Mouse (Mus musculus): ENCODE results near the gene Coil. TPM values are rescaled to one million over a fixed set of nuclear protein-coding genes. Genes with fewer than 3 reads are reported as not detected.

The Coil gene
- polyA plus RNA-seq, 1 experiment from 2014 or later: 13.9 TPM

DNA sequence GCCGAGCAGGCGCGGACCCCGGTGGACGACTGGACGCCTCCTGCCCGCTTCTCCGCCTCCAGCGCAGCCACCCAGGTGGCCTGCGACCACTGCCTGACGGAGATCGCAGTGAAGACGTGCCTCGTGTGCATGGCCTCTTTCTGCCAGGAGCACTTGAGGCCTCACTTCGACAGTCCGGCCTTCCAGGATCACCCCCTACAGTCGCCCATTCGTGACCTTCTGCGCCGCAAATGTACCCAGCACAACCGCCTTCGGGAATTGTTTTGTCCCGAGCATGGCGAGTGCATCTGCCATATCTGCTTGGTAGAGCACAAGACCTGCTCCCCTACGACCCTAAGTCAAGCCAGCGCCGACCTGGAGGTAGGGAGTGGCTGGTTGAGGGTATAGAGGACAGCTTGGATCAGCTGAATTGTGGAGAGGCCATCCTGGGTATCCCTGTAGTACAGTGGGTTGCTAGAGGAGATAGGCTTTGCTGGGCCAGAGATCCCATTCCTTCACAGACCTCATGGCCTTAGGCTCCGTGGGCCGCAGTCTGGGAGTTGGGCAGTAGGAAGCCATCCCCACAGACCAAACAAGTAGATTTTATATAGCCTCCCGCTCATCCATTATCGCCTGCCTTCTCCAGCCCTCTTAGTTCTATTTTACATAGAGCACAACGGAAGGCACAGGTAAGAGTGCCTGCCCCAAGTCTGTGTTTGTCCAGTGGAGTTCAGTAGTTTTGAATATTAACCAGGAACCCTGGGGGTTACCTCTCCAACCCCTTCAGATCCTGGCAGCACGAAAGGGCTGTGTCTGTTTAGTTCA lies 29.9 kb downstream of the Coil start:
- H3K4me1 ChIP-seq (replicated peaks): peaks cover 22% of the 10 kb centered on the region
- peak overlapping the region; percentile 66 for H3K4me3 ChIP-seq (replicated peaks)
- H3K27me3 ChIP-seq (replicated peaks): no peaks in the 10 kb centered on the region
- H3K9ac ChIP-seq: peak overlapping the region; percentile 78
- no peaks in the 10 kb centered on the region for H3K36me3 ChIP-seq
- H3K27ac ChIP-seq: peak overlapping the region; percentile 76
- no peaks in the 10 kb centered on the region for H3K9me3 ChIP-seq
- peak overlapping the region; percentile 76 for H3K4me2 ChIP-seq (replicated peaks)
- 18% methylated on average over 33 of the region's 33 CpGs for WGBS
- peak; percentile 39 for ATAC-seq

DNA sequence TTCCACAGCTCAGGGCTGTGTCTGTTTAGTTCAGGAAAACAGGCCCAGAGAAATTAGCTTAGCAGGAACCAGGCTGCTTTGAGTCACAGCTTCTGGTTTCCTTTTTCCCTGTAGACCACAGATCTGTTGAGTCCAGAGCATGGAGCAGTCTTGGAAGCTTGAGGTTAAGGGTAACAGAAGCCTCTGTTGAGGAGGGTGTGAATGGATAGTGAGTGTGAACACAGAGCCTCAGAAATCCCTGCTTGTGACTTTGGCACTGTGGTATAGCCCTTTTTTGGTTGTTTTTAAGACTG lies 30.4 kb downstream of the Coil start:
- Histone ChIP-seq H3K27ac (peak overlapping the region; percentile 76; the same call in 1 of the 2 replicates), H3K9me3 (no peaks in the 10 kb centered on the region), H3K9ac (peak overlapping the region; percentile 78), H3K4me1 (replicated peaks) (peaks cover 22% of the 10 kb centered on the region), H3K4me2 (replicated peaks) (peak overlapping the region; percentile 76), H3K4me3 (replicated peaks) (peak overlapping the region; percentile 66), H3K27me3 (replicated peaks) (no peaks in the 10 kb centered on the region), H3K36me3 (no peaks in the 10 kb centered on the region)
- no peak for ATAC-seq

DNA sequence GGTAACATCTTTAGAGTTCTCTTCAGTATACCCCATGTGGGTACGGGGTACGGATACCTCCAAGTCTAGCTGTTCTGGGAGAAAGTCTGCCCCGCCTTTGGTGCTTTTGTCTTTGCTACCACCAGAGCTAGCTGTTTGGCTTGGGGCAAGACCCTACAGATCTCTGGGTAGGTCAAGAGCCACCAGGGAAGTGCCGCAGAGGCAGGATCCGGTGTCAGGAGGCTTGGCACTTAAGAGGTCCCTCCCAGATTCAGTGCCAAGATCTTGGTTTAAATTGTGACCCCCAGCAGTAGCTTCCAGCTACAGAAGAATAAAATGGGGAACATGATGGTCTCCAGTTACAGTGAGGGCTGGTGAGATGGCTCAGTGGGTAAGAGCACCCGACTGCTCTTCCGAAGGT lies 31.5 kb downstream of the Coil start:
- Histone ChIP-seq H3K4me1 (replicated peaks) (peaks cover 14% of the 10 kb centered on the region), H3K27me3 (replicated peaks) (no peaks in the 10 kb centered on the region), H3K4me2 (replicated peaks) (peak overlapping the region; percentile 76), H3K4me3 (replicated peaks) (peak overlapping the region; percentile 7; the same call in 1 of the 2 replicates), H3K27ac (no peak overlapping the region), H3K9me3 (no peaks in the 10 kb centered on the region), H3K36me3 (0 out of 2 replicates have a peak, but pooled peaks cover 2% of the 10 kb centered on the region), H3K9ac (no peak overlapping the region)
- 93% methylated on average over 7 of the region's 7 CpGs for WGBS
- no peak for ATAC-seq

DNA sequence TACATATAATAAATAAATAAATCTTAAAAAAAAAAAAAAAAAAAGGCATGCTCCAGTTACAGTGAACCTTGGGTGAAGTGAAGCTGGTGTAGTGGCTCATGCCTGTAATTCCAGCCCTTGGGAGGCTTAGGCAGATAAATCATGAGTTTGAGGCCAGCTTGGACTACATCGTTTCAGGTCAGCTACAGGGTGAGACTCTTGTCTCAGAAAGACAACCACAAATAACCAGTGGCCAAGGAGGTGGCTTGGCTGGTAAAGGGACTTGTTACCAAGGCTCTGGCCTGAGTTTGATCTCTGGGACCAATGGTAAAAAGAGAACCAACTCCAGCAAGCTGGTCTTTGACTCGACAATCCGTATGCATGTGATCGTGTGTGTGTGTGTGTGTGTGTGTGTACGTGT lies 32.0 kb downstream of the Coil start:
- Histone ChIP-seq H3K9me3 (no peaks in the 10 kb centered on the region), H3K27me3 (replicated peaks) (no peaks in the 10 kb centered on the region), H3K9ac (no peak overlapping the region), H3K27ac (no peak overlapping the region), H3K4me1 (replicated peaks) (peaks cover 14% of the 10 kb centered on the region), H3K4me2 (replicated peaks) (peak overlapping the region; percentile 44; the same call in 1 of the 2 replicates), H3K36me3 (0 out of 2 replicates have a peak, but pooled peaks cover 3% of the 10 kb centered on the region), H3K4me3 (replicated peaks) (no peak overlapping the region)
- 77% methylated on average over 5 of the region's 5 CpGs for WGBS
- no peak for ATAC-seq

DNA sequence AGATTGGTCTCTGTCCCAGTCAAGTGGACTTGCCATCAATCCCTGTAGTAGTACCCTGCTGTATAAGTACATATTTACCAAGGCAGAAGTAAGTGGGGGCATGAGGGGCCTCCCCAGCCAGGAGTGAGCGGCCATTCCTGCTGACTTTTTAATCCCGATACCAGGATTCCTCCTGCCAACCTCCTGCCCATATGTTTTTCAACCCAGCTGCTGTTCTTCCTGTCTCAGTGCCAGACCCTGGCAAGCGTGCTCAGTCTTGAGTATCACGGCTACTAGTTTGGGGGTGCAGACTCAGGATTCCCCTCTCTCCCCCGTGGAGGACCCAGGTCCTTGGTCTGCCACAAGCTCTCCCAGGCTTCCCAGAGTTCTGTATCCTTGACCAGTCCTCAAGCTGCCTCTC lies 32.6 kb downstream of the Coil start:
- H3K27ac ChIP-seq: no peak overlapping the region
- peak overlapping the region; percentile 44 for H3K4me2 ChIP-seq (replicated peaks)
- no peak overlapping the region for H3K9ac ChIP-seq
- no peaks in the 10 kb centered on the region for H3K27me3 ChIP-seq (replicated peaks)
- WGBS: 71% methylated on average over 5 of the region's 5 CpGs
- no peaks in the 10 kb centered on the region for H3K9me3 ChIP-seq
- H3K4me3 ChIP-seq (replicated peaks): peak overlapping the region; percentile 12; the same call in 1 of the 2 replicates
- ATAC-seq: no peak
- H3K4me1 ChIP-seq (replicated peaks): peaks cover 14% of the 10 kb centered on the region
- 0 out of 2 replicates have a peak, but pooled peaks cover 7% of the 10 kb centered on the region for H3K36me3 ChIP-seq

DNA sequence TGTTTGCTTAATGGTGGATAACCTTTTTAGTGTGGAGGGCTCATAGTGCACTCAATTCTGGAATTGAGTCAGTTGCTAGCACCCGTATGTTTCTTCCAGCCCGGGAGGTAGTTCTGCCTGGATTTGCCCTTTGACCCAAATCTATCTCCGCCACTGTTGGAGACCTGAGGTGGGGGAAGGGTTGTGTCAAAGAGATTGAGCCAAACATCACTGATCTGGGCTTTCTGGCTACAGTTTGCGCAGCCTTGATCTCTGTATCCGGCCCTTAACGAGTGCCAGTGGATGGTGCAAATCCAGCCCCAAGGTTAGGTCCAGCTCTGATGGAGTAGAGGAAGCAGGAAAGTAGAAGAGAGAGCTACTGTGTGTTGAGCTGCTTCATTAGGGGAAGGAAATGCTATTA lies 33.0 kb downstream of the Coil start:
- H3K4me2 ChIP-seq (replicated peaks): peak overlapping the region; percentile 44
- H3K4me3 ChIP-seq (replicated peaks): peak overlapping the region; percentile 12; the same call in 1 of the 2 replicates
- peaks cover 14% of the 10 kb centered on the region for H3K4me1 ChIP-seq (replicated peaks)
- 0 out of 2 replicates have a peak, but pooled peaks cover 7% of the 10 kb centered on the region for H3K36me3 ChIP-seq
- H3K27me3 ChIP-seq (replicated peaks): no peaks in the 10 kb centered on the region
- no peak overlapping the region for H3K27ac ChIP-seq
- H3K9me3 ChIP-seq: no peaks in the 10 kb centered on the region
- ATAC-seq: no peak
- WGBS: 34% methylated on average over 6 of the region's 6 CpGs
- no peak overlapping the region for H3K9ac ChIP-seq

DNA sequence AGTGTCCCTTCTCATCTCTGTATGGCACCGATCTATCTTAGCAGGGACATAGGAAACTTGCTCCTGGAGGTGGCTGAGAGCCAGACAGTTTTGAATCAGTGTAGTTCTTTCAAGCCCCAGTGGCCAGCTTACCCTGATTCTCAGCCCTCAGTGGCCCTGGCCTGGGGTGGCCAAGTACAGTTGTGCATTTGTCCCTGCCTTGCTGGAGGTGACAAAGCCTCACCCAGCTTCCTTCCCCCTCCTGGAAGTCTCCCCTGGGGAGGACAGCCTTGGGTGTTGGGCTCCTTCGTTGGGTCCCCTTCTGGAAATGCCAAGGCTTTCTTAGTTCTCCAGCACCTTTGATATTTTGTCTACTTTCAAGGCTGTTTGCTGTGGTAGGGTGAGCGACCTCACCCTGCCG lies 33.7 kb downstream of the Coil start:
- Histone ChIP-seq H3K4me1 (replicated peaks) (peaks cover 14% of the 10 kb centered on the region), H3K4me2 (replicated peaks) (peak overlapping the region; percentile 44; the same call in 1 of the 2 replicates), H3K9ac (no peak overlapping the region), H3K9me3 (no peaks in the 10 kb centered on the region), H3K27me3 (replicated peaks) (no peaks in the 10 kb centered on the region), H3K4me3 (replicated peaks) (no peak overlapping the region), H3K27ac (no peak overlapping the region), H3K36me3 (0 out of 2 replicates have a peak, but pooled peaks cover 7% of the 10 kb centered on the region)
- WGBS: 71% methylated on average over 4 of the region's 4 CpGs
- no peak for ATAC-seq

DNA sequence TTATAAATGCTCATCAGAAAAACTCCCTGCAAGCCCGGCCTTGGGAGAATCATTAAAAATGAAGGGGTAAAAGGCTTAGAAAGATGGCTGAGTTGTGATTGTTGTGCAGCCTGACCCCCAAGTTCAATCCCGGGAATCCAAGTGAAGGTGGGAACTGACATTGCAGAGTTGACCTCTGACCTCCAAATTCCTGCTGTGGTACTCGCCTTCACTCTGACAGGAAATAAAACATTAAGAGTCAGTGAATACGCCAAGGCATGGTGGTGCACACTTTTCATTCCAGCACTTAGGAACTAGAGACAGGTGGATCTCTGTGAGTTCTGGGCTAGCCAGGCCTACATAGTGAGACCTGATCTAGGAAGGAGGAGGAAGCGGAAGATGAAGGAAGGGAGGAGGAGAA lies 35.4 kb downstream of the Coil start:
- no peak for ATAC-seq
- H3K4me2 ChIP-seq (replicated peaks): no peak overlapping the region
- no peak overlapping the region for H3K27ac ChIP-seq
- no peak overlapping the region for H3K4me3 ChIP-seq (replicated peaks)
- WGBS: 71% methylated on average over 5 of the region's 5 CpGs
- H3K27me3 ChIP-seq (replicated peaks): no peaks in the 10 kb centered on the region
- H3K36me3 ChIP-seq: 0 out of 2 replicates have a peak, but pooled peaks cover 7% of the 10 kb centered on the region
- no peak overlapping the region for H3K9ac ChIP-seq
- no peaks in the 10 kb centered on the region for H3K9me3 ChIP-seq
- peaks cover 14% of the 10 kb centered on the region for H3K4me1 ChIP-seq (replicated peaks)

DNA sequence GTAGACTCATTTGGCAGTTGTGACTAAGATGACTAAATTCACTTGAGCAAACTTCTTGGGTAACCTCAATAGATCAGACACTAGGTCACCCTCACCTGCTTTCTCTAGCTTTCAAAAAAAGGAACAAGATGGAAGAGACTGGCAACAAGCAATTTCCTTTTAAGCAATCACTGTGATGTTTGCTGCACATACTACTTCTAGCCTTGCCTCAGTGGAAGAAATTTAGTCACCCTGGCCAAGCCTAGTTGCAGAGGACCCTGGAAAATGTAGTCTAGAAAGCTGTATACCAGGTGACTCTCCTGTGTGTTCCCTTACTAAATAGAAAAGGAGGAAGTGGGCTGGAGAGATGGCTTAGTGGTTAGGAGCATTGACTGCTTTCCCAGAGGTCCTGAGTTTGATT lies 36.4 kb downstream of the Coil start:
- peaks cover 13% of the 10 kb centered on the region for H3K4me1 ChIP-seq (replicated peaks)
- no peak overlapping the region for H3K27ac ChIP-seq
- no peaks in the 10 kb centered on the region for H3K27me3 ChIP-seq (replicated peaks)
- H3K9ac ChIP-seq: no peak overlapping the region
- no peak overlapping the region for H3K4me2 ChIP-seq (replicated peaks)
- peaks cover 13% of the 10 kb centered on the region for H3K36me3 ChIP-seq
- no peak overlapping the region for H3K4me3 ChIP-seq (replicated peaks)
- no peaks in the 10 kb centered on the region for H3K9me3 ChIP-seq
- ATAC-seq: no peak

DNA sequence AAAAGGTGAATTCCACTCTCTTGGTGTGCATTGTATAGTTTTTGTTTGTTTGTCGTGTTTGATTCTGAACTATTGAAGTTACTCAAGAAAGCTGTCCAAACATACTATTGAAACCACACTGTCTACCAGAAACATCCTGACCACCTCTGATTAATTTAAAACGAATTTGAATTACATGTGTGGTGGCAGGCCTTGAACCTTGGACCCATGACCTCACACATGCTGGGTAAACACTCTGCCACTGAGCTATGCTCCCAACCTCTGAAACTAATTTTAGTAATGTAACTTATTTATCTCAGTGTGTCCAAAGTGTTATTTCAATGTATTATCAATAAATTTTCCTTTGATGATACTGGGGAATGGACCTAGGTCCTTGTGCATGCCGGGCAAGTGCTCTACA lies 37.5 kb downstream of the Coil start:
- Histone ChIP-seq H3K9ac (no peak overlapping the region), H3K27ac (no peak overlapping the region), H3K4me3 (replicated peaks) (no peak overlapping the region), H3K9me3 (no peaks in the 10 kb centered on the region), H3K4me2 (replicated peaks) (no peak overlapping the region), H3K4me1 (replicated peaks) (peaks cover 5% of the 10 kb centered on the region), H3K27me3 (replicated peaks) (no peaks in the 10 kb centered on the region), H3K36me3 (peaks cover 22% of the 10 kb centered on the region)
- no peak for ATAC-seq
- WGBS: 77% methylated on average over 3 of the region's 3 CpGs

DNA sequence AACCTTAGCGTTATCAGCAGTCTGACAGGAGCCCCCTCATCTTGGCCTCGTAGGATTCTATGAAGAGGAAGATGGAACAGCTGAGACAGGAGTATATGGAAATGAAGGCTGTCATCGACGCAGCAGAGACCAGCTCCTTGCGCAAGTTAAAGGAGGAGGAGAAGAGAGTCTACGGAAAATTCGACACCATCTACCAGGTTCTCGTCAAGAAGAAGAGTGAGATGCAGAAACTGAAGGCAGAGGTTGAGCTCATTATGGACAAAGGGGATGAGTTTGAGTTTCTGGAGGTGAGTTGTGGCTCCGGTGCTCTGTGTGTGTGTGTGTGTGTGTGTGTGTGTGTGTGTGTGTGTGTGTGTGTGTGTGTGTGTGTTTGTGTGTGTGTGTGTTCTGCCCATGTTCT lies 39.0 kb downstream of the Coil start:
- H3K27me3 ChIP-seq (replicated peaks): no peaks in the 10 kb centered on the region
- no peak overlapping the region for H3K4me2 ChIP-seq (replicated peaks)
- no peaks in the 10 kb centered on the region for H3K9me3 ChIP-seq
- no peak for ATAC-seq
- H3K4me1 ChIP-seq (replicated peaks): no peaks in the 10 kb centered on the region
- H3K27ac ChIP-seq: no peak overlapping the region
- H3K36me3 ChIP-seq: peaks cover 29% of the 10 kb centered on the region
- WGBS: 84% methylated on average over 9 of the region's 9 CpGs
- H3K9ac ChIP-seq: no peak overlapping the region
- no peak overlapping the region for H3K4me3 ChIP-seq (replicated peaks)

DNA sequence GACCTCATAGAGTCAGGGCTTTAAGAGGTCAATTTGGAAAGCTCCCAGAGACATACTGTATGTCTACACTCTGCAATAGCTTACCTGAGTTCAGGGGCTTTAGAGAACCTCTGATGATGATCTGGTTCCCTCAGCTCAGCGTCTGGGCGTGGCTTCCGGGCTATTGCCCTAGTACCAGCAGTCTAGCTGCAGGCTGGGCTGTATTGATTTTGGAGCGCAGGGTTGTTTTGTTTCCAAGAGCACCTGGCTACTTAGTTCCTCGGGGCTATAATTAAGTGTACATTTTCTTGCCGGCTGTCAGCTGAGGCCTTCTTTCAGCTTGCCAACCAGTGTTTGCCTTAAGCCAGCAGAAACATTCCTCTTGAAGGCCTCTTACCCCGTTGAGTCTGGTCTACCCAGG lies 39.4 kb downstream of the Coil start:
- Histone ChIP-seq H3K4me1 (replicated peaks) (no peaks in the 10 kb centered on the region), H3K27ac (no peak overlapping the region), H3K27me3 (replicated peaks) (no peaks in the 10 kb centered on the region), H3K36me3 (peaks cover 29% of the 10 kb centered on the region), H3K9me3 (no peaks in the 10 kb centered on the region), H3K9ac (no peak overlapping the region), H3K4me3 (replicated peaks) (no peak overlapping the region), H3K4me2 (replicated peaks) (no peak overlapping the region)
- 59% methylated on average over 7 of the region's 7 CpGs for WGBS
- 0 out of 2 replicates have a peak, but pooled peaks have one; percentile 45 for ATAC-seq

DNA sequence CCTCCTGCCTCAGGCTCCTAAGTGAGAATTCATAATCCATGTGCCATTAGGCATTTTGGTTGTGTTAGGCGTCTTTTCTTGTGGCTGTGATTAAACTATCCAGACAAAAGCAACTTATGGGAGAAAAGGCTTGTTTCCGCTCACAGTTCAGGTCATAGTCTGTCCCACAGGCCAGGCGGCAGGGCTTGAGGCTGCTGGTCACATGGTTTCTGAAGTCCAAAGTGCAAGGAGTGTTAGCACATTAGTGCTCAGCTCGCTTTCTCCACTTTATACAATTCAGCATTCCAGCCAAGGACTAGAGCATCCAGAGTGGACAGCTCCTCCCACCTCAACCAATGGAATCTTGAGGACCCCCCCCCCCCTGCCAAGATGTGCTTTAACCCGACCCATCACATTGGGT lies 42.2 kb downstream of the Coil start:
- Histone ChIP-seq H3K4me3 (replicated peaks) (no peak overlapping the region), H3K9me3 (no peaks in the 10 kb centered on the region), H3K36me3 (peaks cover 36% of the 10 kb centered on the region), H3K4me1 (replicated peaks) (no peaks in the 10 kb centered on the region), H3K4me2 (replicated peaks) (no peak overlapping the region), H3K9ac (no peak overlapping the region), H3K27me3 (replicated peaks) (no peaks in the 10 kb centered on the region), H3K27ac (no peak overlapping the region)
- 84% methylated on average over 5 of the region's 5 CpGs for WGBS
- peak; percentile 61 for ATAC-seq
